ENCODE assay signal across 8 mouse cellular contexts in the genomic region with DNA sequence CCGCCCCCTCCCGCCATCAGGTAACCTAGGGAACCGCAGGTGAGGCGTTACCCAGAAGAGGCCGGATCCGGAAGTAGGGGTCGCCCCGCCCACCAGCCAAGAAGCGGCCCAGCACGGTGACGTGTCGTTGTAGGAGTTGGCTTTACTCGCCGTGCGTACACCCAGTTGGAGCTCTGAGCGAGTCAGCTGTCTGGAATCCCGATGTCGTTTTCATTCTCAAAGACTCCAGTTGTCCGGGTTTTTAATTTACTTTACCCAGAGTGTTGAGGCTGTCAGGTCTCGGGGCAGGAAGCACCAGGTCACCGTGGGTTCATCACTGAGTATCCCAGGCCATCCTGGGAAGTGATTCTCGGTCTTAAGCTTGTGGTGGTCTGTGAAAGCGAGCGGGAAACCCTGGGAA. TPM values are rescaled to one million over a fixed set of nuclear protein-coding genes. Genes with fewer than 3 reads are reported as not detected.
DNase-seq lines count a peak whose midpoint lies in the region; ATAC-seq lines count a peak whose summit lies in the region.

No protein-coding gene starts in this region.

- H3K9ac ChIP-seq in hindbrain, embryonic 11.5 days (ENCODE audit: low read depth, low read length): peak overlapping the region; percentile 61

- DNase-seq in Muller cell, postnatal 12 days (ENCODE audit: inconsistent ontology term): peak; percentile 99
- peak; percentile 96 for DNase-seq in cerebellum, adult 9-11 months
- peak; percentile 90 to 92 for DNase-seq in frontal cortex, adult 2 months (ENCODE audit: extremely low spot score in 1 of 2, low spot score in 1 of 2)
- peak; percentile 94 for DNase-seq in hindbrain, embryonic 11.5 days (ENCODE audit: low spot score)
- peak; percentile 84 to 90 for DNase-seq in layer of hippocampus, postnatal 10 days (ENCODE audit: low spot score in 2 of 2)
- peak; percentile 97 for DNase-seq in lung, postnatal 10 days
- peak; percentile 95 for DNase-seq in ovary, postnatal 36 days (ENCODE audit: low spot score)
- peak; percentile 96 for DNase-seq in thymus, postnatal 25 days

- H3K4me3 ChIP-seq in hindbrain, embryonic 11.5 days (ENCODE audit: low read depth, low read length): peak overlapping the region; percentile 32

- peak; percentile 90 for ATAC-seq in hindbrain, embryonic 11.5 days (ENCODE audit: low FRiP score)

- peak overlapping the region; percentile 85 for H3K27ac ChIP-seq in hindbrain, embryonic 11.5 days (ENCODE audit: low read depth, low read length)

- 1% methylated on average over 24 of the region's 24 CpGs for WGBS in hindbrain, embryonic 11.5 days

- H3K36me3 ChIP-seq in hindbrain, embryonic 11.5 days (ENCODE audit: control insufficient read depth, insufficient read depth, low read length): no peaks in the 10 kb centered on the region

- peaks cover 2% of the 10 kb centered on the region for H3K4me1 ChIP-seq in hindbrain, embryonic 11.5 days (replicated peaks; ENCODE audit: control insufficient read depth, insufficient read depth, low read length)

- no peaks in the 10 kb centered on the region for H3K9me3 ChIP-seq in hindbrain, embryonic 11.5 days (ENCODE audit: control insufficient read depth, low read length)

- no peaks in the 10 kb centered on the region for H3K27me3 ChIP-seq in hindbrain, embryonic 11.5 days (ENCODE audit: control insufficient read depth, insufficient read depth, low read length)

- H3K4me2 ChIP-seq in hindbrain, embryonic 11.5 days (replicated peaks; ENCODE audit: low read depth, low read length): peak overlapping the region; percentile 53

RNA-seq across cellular contexts. Expression of a gene that starts 2.0 kb away (rescaled TPM):
- polyA plus RNA-seq in frontal cortex, adult 2 months (2012; rRNA removed): 76.6 and 83.6 TPM in 2 replicates
- polyA plus RNA-seq in hindbrain, embryonic 11.5 days (2014; fragmentation: Nextera tagmentation; extraction: Ambion mirVana): 130 and 138 TPM in 2 replicates
- 10 to 100 TPM; 78.5 to 89.9 TPM for total RNA-seq in layer of hippocampus, postnatal 10 days (2021)

Comparison
In these comparisons a context has a peak if more than half of its experiments do, and no peak if none do; other contexts are left out.
1. Peak in every context shown above with its lines: DNase-seq, ATAC-seq, H3K4me3 ChIP-seq and H3K27ac ChIP-seq.